ENCODE assay signal across 16 mouse cellular contexts in the genomic region with DNA sequence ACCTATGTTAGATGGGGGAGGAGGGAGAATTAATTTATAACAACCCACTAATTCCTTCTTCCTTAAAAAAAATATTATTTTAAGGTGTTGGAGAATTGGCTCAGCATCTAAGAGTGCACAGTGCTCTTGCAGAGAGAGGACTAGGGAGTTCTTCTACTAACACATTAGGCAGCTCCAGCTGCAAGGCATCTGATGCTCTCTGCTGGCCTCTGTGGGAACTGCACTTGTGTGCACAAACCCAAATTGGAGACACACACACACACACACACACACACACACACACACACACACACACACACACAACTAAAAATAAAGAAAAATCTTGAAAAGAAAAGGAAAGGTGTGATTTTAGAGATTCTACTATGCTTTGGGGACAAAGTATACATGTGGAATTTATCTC.
A peak's percentile ranks its signal among the peaks of the same experiment; 100 is the strongest.
DNase-seq lines count a peak whose midpoint lies in the region; ATAC-seq and TF ChIP-seq lines count a peak whose summit lies in the region.
"Had no signal": no experiment of that assay in that cellular context is flagged by ENCODE, and none has a peak within 500 bp of the region (broad histone marks: within the 10 kb centered on the region; RNA-seq: fewer than 3 reads in every experiment).

No protein-coding gene starts in this region.

- H3K27ac ChIP-seq in hindbrain, postnatal 0 days = no peak overlapping the region
- no peak overlapping the region for H3K27ac ChIP-seq in hindbrain, embryonic 13.5 days
- no peak overlapping the region for H3K27ac ChIP-seq in ES-E14 (ENCODE audit: insufficient read depth, low read depth, low read length, poor library complexity, severe bottlenecking)
- H3K27ac ChIP-seq in embryonic facial prominence, embryonic 10.5 days (replicated peaks) = no peak overlapping the region
- H3K27ac ChIP-seq in thymus, adult 2 months (ENCODE audit: control insufficient read depth, insufficient read depth, low read length) = no peak overlapping the region
- H3K27ac ChIP-seq: embryonic facial prominence, embryonic 12.5 days; heart, embryonic 10.5 days; hindbrain, embryonic 14.5 days; limb, embryonic 12.5 days had no signal

- no peak for DNase-seq in hindbrain, postnatal 0 days (ENCODE audit: low spot score)
- DNase-seq in lung, adult 2 months = no peak
- no peak for DNase-seq in lung, adult 18-20 months
- no peak for DNase-seq in ES-E14 (ENCODE audit: low read depth, low spot score)
- peak; percentile 21 for DNase-seq in embryonic facial prominence, embryonic 10.5 days (ENCODE audit: low spot score)
- DNase-seq in thymus, adult 2 months = no peak
- DNase-seq: adrenal gland, adult 8-10 months; cerebellum, adult 9-10 months; thymus, postnatal 14 days had no signal

- H3K36me3 ChIP-seq in hindbrain, postnatal 0 days (ENCODE audit: insufficient read depth, low read length) = no peaks in the 10 kb centered on the region
- no peaks in the 10 kb centered on the region for H3K36me3 ChIP-seq in hindbrain, embryonic 13.5 days
- H3K36me3 ChIP-seq in ES-E14 (ENCODE audit: control insufficient read depth, insufficient read depth, low read length, poor library complexity, severe bottlenecking) = no peaks in the 10 kb centered on the region
- no peaks in the 10 kb centered on the region for H3K36me3 ChIP-seq in embryonic facial prominence, embryonic 10.5 days (replicated peaks)
- H3K36me3 ChIP-seq in thymus, adult 2 months (ENCODE audit: control insufficient read depth, insufficient read depth, low read length) = no peaks in the 10 kb centered on the region
- H3K36me3 ChIP-seq: embryonic facial prominence, embryonic 12.5 days; heart, embryonic 10.5 days; limb, embryonic 12.5 days had no signal

- no peak overlapping the region for H3K4me2 ChIP-seq in hindbrain, postnatal 0 days (ENCODE audit: low read depth, low read length)
- no peak overlapping the region for H3K4me2 ChIP-seq in hindbrain, embryonic 13.5 days
- H3K4me2 ChIP-seq: embryonic facial prominence, embryonic 12.5 days; hindbrain, embryonic 14.5 days; limb, embryonic 12.5 days had no signal

- no peak for ATAC-seq in hindbrain, postnatal 0 days
- ATAC-seq in hindbrain, embryonic 13.5 days (ENCODE audit: low FRiP score) = no peak

- no peaks in the 10 kb centered on the region for H3K9me3 ChIP-seq in hindbrain, postnatal 0 days (ENCODE audit: low read length)
- no peaks in the 10 kb centered on the region for H3K9me3 ChIP-seq in hindbrain, embryonic 13.5 days
- no peaks in the 10 kb centered on the region for H3K9me3 ChIP-seq in ES-E14 (ENCODE audit: control insufficient read depth, insufficient read depth, low read depth, low read length)
- H3K9me3 ChIP-seq in embryonic facial prominence, embryonic 10.5 days = no peaks in the 10 kb centered on the region
- H3K9me3 ChIP-seq: embryonic facial prominence, embryonic 12.5 days; heart, embryonic 10.5 days had no signal

- TF ChIP-seq POLR2A in lung, adult 2 months (IDR thresholded peaks at IDR 0.05; ENCODE audit: borderline replicate concordance, extremely low read depth, low read depth, low read length) = no peak
- TF ChIP-seq POLR2A in thymus, adult 2 months (IDR thresholded peaks at IDR 0.05; ENCODE audit: control insufficient read depth, extremely low read depth, insufficient read depth, low read length, poor library complexity) = no peak

- H3K4me3 ChIP-seq in hindbrain, postnatal 0 days (ENCODE audit: low read length) = no peak overlapping the region
- H3K4me3 ChIP-seq in hindbrain, embryonic 13.5 days = no peak overlapping the region
- no peak overlapping the region for H3K4me3 ChIP-seq in lung, adult 2 months (replicated peaks; ENCODE audit: extremely low read depth, low read depth, low read length)
- H3K4me3 ChIP-seq in ES-E14 (ENCODE audit: insufficient read depth in 1 of 2, low read depth in 1 of 2, low read length in 2 of 2, poor library complexity in 1 of 2, severe bottlenecking in 1 of 2) = no peak overlapping the region
- no peak overlapping the region for H3K4me3 ChIP-seq in embryonic facial prominence, embryonic 10.5 days
- H3K4me3 ChIP-seq in thymus, adult 2 months (ENCODE audit: control insufficient read depth, insufficient read depth, low read length) = no peak overlapping the region
- H3K4me3 ChIP-seq: embryonic facial prominence, embryonic 12.5 days; heart, embryonic 10.5 days; limb, embryonic 12.5 days; megakaryocyte, embryonic 14.5 days; myocyte had no signal

- no peaks in the 10 kb centered on the region for H3K4me1 ChIP-seq in hindbrain, postnatal 0 days (ENCODE audit: insufficient read depth, low read length)
- no peaks in the 10 kb centered on the region for H3K4me1 ChIP-seq in hindbrain, embryonic 13.5 days (replicated peaks)
- H3K4me1 ChIP-seq in lung, adult 2 months (ENCODE audit: control insufficient read depth, insufficient read depth, low read length) = no peaks in the 10 kb centered on the region
- no peaks in the 10 kb centered on the region for H3K4me1 ChIP-seq in ES-E14 (ENCODE audit: control insufficient read depth in 2 of 2, insufficient read depth in 2 of 2, low read length in 2 of 2, poor library complexity in 1 of 2)
- no peaks in the 10 kb centered on the region for H3K4me1 ChIP-seq in embryonic facial prominence, embryonic 10.5 days
- no peaks in the 10 kb centered on the region for H3K4me1 ChIP-seq in thymus, adult 2 months (replicated peaks; ENCODE audit: control insufficient read depth, insufficient read depth, low read length)
- H3K4me1 ChIP-seq: embryonic facial prominence, embryonic 12.5 days; limb, embryonic 12.5 days; megakaryocyte, embryonic 14.5 days had no signal

- no peaks in the 10 kb centered on the region for H3K27me3 ChIP-seq in hindbrain, postnatal 0 days (ENCODE audit: insufficient read depth, low read length)
- 0 out of 2 replicates have a peak, but pooled peaks cover 2% of the 10 kb centered on the region for H3K27me3 ChIP-seq in hindbrain, embryonic 13.5 days
- H3K27me3 ChIP-seq in embryonic facial prominence, embryonic 10.5 days (replicated peaks; ENCODE audit: low read depth, poor library complexity, severe bottlenecking) = peaks cover 5% of the 10 kb centered on the region; the same call in 1 of the 2 replicates
- H3K27me3 ChIP-seq in thymus, adult 2 months (ENCODE audit: control insufficient read depth, insufficient read depth, low read length) = no peaks in the 10 kb centered on the region
- H3K27me3 ChIP-seq: embryonic facial prominence, embryonic 12.5 days; megakaryocyte, embryonic 14.5 days had no signal

- no peak overlapping the region for H3K9ac ChIP-seq in hindbrain, postnatal 0 days (replicated peaks; ENCODE audit: low read length)
- no peak overlapping the region for H3K9ac ChIP-seq in hindbrain, embryonic 13.5 days
- H3K9ac ChIP-seq in ES-E14 (ENCODE audit: insufficient read depth, low read depth, low read length, poor library complexity, severe bottlenecking) = no peak overlapping the region
- H3K9ac ChIP-seq: embryonic facial prominence, embryonic 12.5 days; hindbrain, embryonic 14.5 days; limb, embryonic 12.5 days had no signal

- in situ Hi-C loops in ES-E14 (cut with MboI; ENCODE audit: low sequenced_read_pairs in 2 of 2, unreplicated experiment in 2 of 2) = no loop called here

- peak; percentile 49 for TF ChIP-seq CTCF in hindbrain, postnatal 0 days (IDR thresholded peaks at IDR 0.05; ENCODE audit: low read depth)
- TF ChIP-seq CTCF in lung, adult 2 months (IDR thresholded peaks at IDR 0.05; ENCODE audit: insufficient read depth, low read length) = peak; percentile 42
- TF ChIP-seq CTCF in thymus, adult 2 months (IDR thresholded peaks at IDR 0.05; ENCODE audit: borderline replicate concordance, control insufficient read depth, extremely low read depth, insufficient read depth, low read length, poor library complexity) = no peak

TF ChIP-seq in ES-E14, 5 proteins besides CTCF, POLR2A, EP300 and RAD21:
- peak; percentile 69 for TF ChIP-seq ZC3H11A (IDR thresholded peaks at IDR 0.05; ENCODE audit: borderline replicate concordance, low read depth, low read length)
- TF ChIP-seq CHD2 (IDR thresholded peaks at IDR 0.05; ENCODE audit: low read depth, low read length) = no peak
